ENCODE assay signal across 8 mouse cellular contexts in the genomic region with DNA sequence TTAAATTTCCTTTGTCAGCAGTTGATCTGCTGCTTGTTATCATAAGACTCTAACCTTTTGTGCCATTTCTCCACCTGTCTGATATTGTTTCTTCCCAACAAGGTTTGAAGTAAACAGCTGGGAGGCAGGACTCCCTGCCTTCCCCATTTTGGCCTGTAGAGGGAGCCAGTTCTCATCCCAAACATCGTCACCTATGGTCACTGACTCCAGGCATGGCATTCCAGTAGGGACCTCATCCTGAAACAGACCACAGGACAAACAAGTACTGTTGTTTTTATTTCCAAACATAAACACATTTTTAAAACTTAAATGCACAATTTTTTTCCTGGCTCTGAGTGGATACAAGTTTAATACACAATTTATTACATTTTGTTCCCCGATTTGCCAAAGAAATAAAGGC. TPM values are rescaled to one million over a fixed set of nuclear protein-coding genes. Genes with fewer than 3 reads are reported as not detected.
DNase-seq lines count a peak whose midpoint lies in the region; ATAC-seq and TF ChIP-seq lines count a peak whose summit lies in the region.

No protein-coding gene starts in this region.

- H3K36me3 ChIP-seq in forebrain, embryonic 14.5 days (ENCODE audit: control insufficient read depth, insufficient read depth, low read length): no peaks in the 10 kb centered on the region
- no peaks in the 10 kb centered on the region for H3K36me3 ChIP-seq in forebrain, embryonic 13.5 days (ENCODE audit: poor library complexity, severe bottlenecking)
- H3K36me3 ChIP-seq in stomach, postnatal 0 days (ENCODE audit: control insufficient read depth, insufficient read depth, low read length): no peaks in the 10 kb centered on the region

- no peak overlapping the region for H3K4me2 ChIP-seq in forebrain, embryonic 14.5 days (ENCODE audit: low read length)
- no peak overlapping the region for H3K4me2 ChIP-seq in forebrain, embryonic 13.5 days
- no peak overlapping the region for H3K4me2 ChIP-seq in stomach, postnatal 0 days (replicated peaks; ENCODE audit: low read depth)

- H3K4me3 ChIP-seq in forebrain, embryonic 14.5 days (ENCODE audit: low read depth, low read length): no peak overlapping the region
- no peak overlapping the region for H3K4me3 ChIP-seq in forebrain, embryonic 13.5 days
- H3K4me3 ChIP-seq in stomach, postnatal 0 days (ENCODE audit: low read depth, low read length): no peak overlapping the region

- no peaks in the 10 kb centered on the region for H3K9me3 ChIP-seq in forebrain, embryonic 14.5 days (replicated peaks; ENCODE audit: control insufficient read depth, low read length)
- H3K9me3 ChIP-seq in forebrain, embryonic 13.5 days (replicated peaks): no peaks in the 10 kb centered on the region
- no peaks in the 10 kb centered on the region for H3K9me3 ChIP-seq in stomach, postnatal 0 days (ENCODE audit: control insufficient read depth, low read length)

- peak; percentile 60 for DNase-seq in forebrain, embryonic 14.5 days (ENCODE audit: low spot score)
- DNase-seq in MN1 (ENCODE audit: low spot score): peak; percentile 72
- DNase-seq in cerebellum, adult 18-20 months: peak; percentile 45 to 69
- peak; percentile 65 for DNase-seq in gastrocnemius, postnatal 10 days
- DNase-seq in layer of hippocampus, adult 9-11 months: peak; percentile 23
- DNase-seq in lung, postnatal 4 days: peak; percentile 36 to 67
- peak; percentile 72 for DNase-seq in stomach, postnatal 0 days (ENCODE audit: low spot score)

- 46% methylated on average over 2 of the region's 2 CpGs for whole genome bisulfite sequencing in forebrain, embryonic 14.5 days
- 48% methylated on average over 2 of the region's 2 CpGs for WGBS in forebrain, embryonic 13.5 days
- WGBS in stomach, postnatal 0 days: 60% methylated on average over 2 of the region's 2 CpGs

- H3K9ac ChIP-seq in forebrain, embryonic 14.5 days (ENCODE audit: low read length): no peak overlapping the region
- H3K9ac ChIP-seq in forebrain, embryonic 13.5 days: no peak overlapping the region
- H3K9ac ChIP-seq in stomach, postnatal 0 days (ENCODE audit: low read length): no peak overlapping the region

- no peak overlapping the region for H3K27ac ChIP-seq in forebrain, embryonic 14.5 days (ENCODE audit: low read depth, low read length)
- no peak overlapping the region for H3K27ac ChIP-seq in forebrain, embryonic 13.5 days
- H3K27ac ChIP-seq in stomach, postnatal 0 days (replicated peaks): no peak overlapping the region

- peak; percentile 92 for TF ChIP-seq CTCF in stomach, postnatal 0 days (IDR thresholded peaks at IDR 0.05; ENCODE audit: low read depth)

- no peak for ATAC-seq in forebrain, embryonic 14.5 days
- ATAC-seq in forebrain, embryonic 13.5 days: no peak
- no peak for ATAC-seq in stomach, postnatal 0 days (ENCODE audit: low FRiP score, low TSS enrichment)

- no peaks in the 10 kb centered on the region for H3K27me3 ChIP-seq in forebrain, embryonic 14.5 days (replicated peaks; ENCODE audit: control insufficient read depth, insufficient read depth, low read length)
- H3K27me3 ChIP-seq in forebrain, embryonic 13.5 days: no peaks in the 10 kb centered on the region
- H3K27me3 ChIP-seq in stomach, postnatal 0 days (ENCODE audit: control insufficient read depth, insufficient read depth, low read length): no peaks in the 10 kb centered on the region

- TF ChIP-seq EP300 in stomach, postnatal 0 days (optimal IDR thresholded peaks at IDR 0.05): no peak

- no peaks in the 10 kb centered on the region for H3K4me1 ChIP-seq in forebrain, embryonic 14.5 days (ENCODE audit: control insufficient read depth, insufficient read depth, low read length)
- no peaks in the 10 kb centered on the region for H3K4me1 ChIP-seq in forebrain, embryonic 13.5 days
- no peaks in the 10 kb centered on the region for H3K4me1 ChIP-seq in stomach, postnatal 0 days (replicated peaks; ENCODE audit: control insufficient read depth, insufficient read depth)

RNA-seq across cellular contexts. Expression of a gene that starts 40.1 kb away (rescaled TPM):
- polyA plus RNA-seq in forebrain, embryonic 14.5 days (2014; fragmentation: Nextera tagmentation; extraction: Ambion mirVana): 0.20 and 0.38 TPM in 2 replicates
- polyA plus RNA-seq in forebrain, embryonic 13.5 days (2015; fragmentation: Nextera tagmentation; extraction: Ambion mirVana): 0.08 and 0.31 TPM in 2 replicates
- total RNA-seq in gastrocnemius, postnatal 10 days (2021): not detected
- 0.13 TPM in 2 replicates for polyA plus RNA-seq in stomach, postnatal 0 days (2015; fragmentation: Nextera tagmentation; extraction: Ambion mirVana)

RNA-seq across cellular contexts. Expression of a gene that starts 47.2 kb away (rescaled TPM):
- polyA plus RNA-seq in forebrain, embryonic 14.5 days (2014; fragmentation: Nextera tagmentation; extraction: Ambion mirVana): 0.51 and 0.82 TPM in 2 replicates
- polyA plus RNA-seq in forebrain, embryonic 13.5 days (2015; fragmentation: Nextera tagmentation; extraction: Ambion mirVana): 0.09 TPM in 1 of 2 replicates, not detected in the other
- total RNA-seq in gastrocnemius, postnatal 10 days (2021): not detected
- 0.06 TPM in 1 of 2 replicates, not detected in the other for polyA plus RNA-seq in stomach, postnatal 0 days (2015; fragmentation: Nextera tagmentation; extraction: Ambion mirVana)

RNA-seq across cellular contexts. Expression of a gene that starts 58.5 kb away (rescaled TPM):
- polyA plus RNA-seq in forebrain, embryonic 14.5 days (2014; fragmentation: Nextera tagmentation; extraction: Ambion mirVana): 1.8 TPM in 2 replicates
- 2.1 and 2.2 TPM in 2 replicates for polyA plus RNA-seq in forebrain, embryonic 13.5 days (2015; fragmentation: Nextera tagmentation; extraction: Ambion mirVana)
- total RNA-seq in gastrocnemius, postnatal 10 days (2021): under 1 TPM; 0.05 to 0.07 TPM
- 1.2 and 1.5 TPM in 2 replicates for polyA plus RNA-seq in stomach, postnatal 0 days (2015; fragmentation: Nextera tagmentation; extraction: Ambion mirVana)
